Mouse (Mus musculus) right cerebral cortex, adult 2 months (tissue): ENCODE measurements around the gene Anapc1.

Source experiments
- DNase-seq, 2 experiments: peaks; one replicate each; pipeline ENCODE4 v3.0.0; 2021 to 2022; ENCODE audit warnings: low spot score in 2 of 2

Gene Anapc1

DNA sequence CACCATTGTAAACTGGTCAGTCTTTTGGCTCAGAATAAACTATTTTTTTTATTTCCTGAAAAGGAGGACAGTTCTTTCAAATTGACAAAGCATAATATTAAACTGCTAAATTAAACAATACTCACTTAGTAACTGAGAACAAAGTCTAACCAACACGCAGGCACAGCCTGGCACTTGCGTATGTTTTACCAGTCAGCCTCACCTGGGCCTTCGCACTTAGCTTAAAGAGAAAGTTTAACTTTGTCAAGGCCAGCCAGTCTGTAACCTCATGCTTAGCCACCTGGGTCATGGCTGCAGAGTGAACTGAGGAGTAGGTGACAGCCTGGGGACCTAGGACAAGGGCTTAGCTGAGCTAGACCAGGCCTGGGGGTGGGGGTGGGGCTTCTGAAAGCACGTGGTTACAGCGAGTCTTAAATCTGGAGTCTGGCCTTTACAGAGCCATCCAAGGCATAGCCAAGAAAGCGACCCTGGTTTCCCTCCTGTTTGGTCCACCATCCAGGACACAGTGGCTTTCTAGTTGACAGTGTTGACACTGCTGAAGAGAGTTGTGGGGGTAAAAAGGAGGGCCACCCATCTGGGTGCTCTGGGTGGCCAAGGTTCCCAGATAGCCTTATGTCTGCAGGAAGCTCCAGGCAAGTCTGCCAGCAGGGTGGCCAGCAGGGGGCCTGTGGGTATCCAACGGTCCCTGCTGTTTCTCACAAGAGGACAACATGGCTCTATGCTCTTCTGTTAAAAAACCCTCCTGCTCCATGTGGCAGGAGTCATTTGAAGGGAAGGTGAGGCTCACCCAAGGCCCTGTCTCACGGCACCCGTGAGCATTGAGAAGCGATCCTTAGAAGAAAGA lies 120.7 kb downstream of the Anapc1 start:
- peak in 1 of 2 experiments; percentile 13 for DNase-seq

DNA sequence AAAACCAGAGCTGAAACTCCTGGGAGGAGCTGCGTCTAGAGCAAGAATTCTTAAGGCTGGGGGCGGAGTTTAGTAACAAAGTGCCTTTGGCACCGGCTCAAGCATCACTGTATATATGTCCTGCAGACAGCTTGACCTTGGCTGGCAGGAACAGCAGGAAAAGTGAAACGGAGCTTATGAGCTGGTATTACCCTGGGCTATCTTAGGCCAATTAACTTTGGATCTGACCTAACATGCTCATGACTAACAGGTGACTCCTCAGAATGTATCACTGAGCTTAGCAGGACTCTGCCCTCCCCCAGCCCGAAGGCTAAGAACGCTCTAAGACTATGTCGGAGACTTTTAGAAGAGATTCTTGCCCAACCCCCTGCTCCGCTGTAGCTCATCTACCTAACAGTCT lies 121.3 kb downstream of the Anapc1 start:
- DNase-seq: no peak

DNA sequence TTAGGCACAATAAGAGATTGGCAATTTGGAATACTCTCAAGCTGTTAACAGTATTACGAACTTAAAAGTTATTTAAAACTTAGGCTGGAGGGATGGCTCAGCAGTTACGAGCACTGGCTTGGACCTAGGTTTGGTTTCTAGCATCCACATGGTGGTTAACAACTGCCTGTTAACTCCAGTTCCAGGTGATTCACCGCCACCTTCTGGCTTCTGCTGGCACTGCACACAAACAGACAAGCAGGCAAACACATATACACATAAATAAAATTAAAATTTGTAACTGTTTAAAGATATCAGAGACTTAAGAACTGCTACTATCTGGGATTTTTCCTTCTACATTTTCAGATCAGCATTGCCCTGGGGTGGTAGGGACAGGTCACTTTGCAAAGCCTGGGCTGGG lies 123.0 kb downstream of the Anapc1 start:
- DNase-seq: no peak
